Mouse (Mus musculus) ES-Bruce4 (cell line): ENCODE measurements around the gene Wdr46. TPM values are rescaled to one million over a fixed set of nuclear protein-coding genes. Genes with fewer than 3 reads are reported as not detected.
"Not testable (repeated sequence)": the region's sequence is repeated elsewhere in the genome, so short reads cannot be mapped to it uniquely, and the experiment has no call there.

Experiments
- H3K27ac ChIP-seq: 2 replicates; pipeline ENCODE4 v1.5.1; 2012; ENCODE audit warnings: low read length, inconsistent platforms; ENCODE audit not compliant: insufficient read depth
- H3K27me3 ChIP-seq: 2 replicates; pipeline ENCODE4 v1.6.1; 2012; ENCODE audit warnings: mild to moderate bottlenecking, low read length, inconsistent platforms; ENCODE audit not compliant: control insufficient read depth, poor library complexity, insufficient read depth, severe bottlenecking
- H3K36me3 ChIP-seq: 2 replicates; pipeline ENCODE4 v1.6.1; 2012; ENCODE audit warnings: inconsistent platforms, mild to moderate bottlenecking, low read length, moderate library complexity; ENCODE audit not compliant: control insufficient read depth, poor library complexity, insufficient read depth, severe bottlenecking
- H3K4me1 ChIP-seq: one replicate; pipeline ENCODE4 v1.8.1; 2011; ENCODE audit warnings: low read length; ENCODE audit not compliant: control insufficient read depth, insufficient read depth
- H3K4me3 ChIP-seq: 2 replicates; pipeline ENCODE4 v1.5.1; 2011; ENCODE audit warnings: low read depth, mild to moderate bottlenecking, low read length
- H3K9ac ChIP-seq: 2 replicates; pipeline ENCODE4 v1.6.1; 2012; ENCODE audit warnings: low read depth, mild to moderate bottlenecking, inconsistent platforms; ENCODE audit not compliant: poor library complexity, severe bottlenecking
- H3K9me3 ChIP-seq: replicated peaks from 2 replicates; pipeline ENCODE4 v1.6.1; 2012; ENCODE audit warnings: mild to moderate bottlenecking, low read length, inconsistent platforms; ENCODE audit not compliant: control insufficient read depth, poor library complexity, insufficient read depth, severe bottlenecking
- CTCF ChIP-seq: IDR thresholded peaks from one replicate; pipeline ENCODE4 v1.8.1; 2011; ENCODE audit warnings: low read depth, low read length
- EP300 ChIP-seq: IDR thresholded peaks from 2 replicates; pipeline ENCODE4 v1.6.1; 2011; ENCODE audit warnings: low read depth, low read length; ENCODE audit not compliant: insufficient read depth
- POLR2A ChIP-seq: IDR thresholded peaks from one replicate; pipeline ENCODE4 v1.8.1; 2011; ENCODE audit warnings: low read length; ENCODE audit not compliant: insufficient read depth
- polyA plus RNA-seq: library from polyadenylated mRNA; stranded (reverse); fragments of >200 nt; gene quantifications from 2 replicates; pipeline ENCODE4 v1.2.4, GENCODE M21; 2011; ENCODE audit warnings: low read depth; ENCODE audit not compliant: missing spikeins, insufficient read depth, insufficient read length

Wdr46 gene
- polyA plus RNA-seq, 1 experiment = 25.3 TPM

DNA sequence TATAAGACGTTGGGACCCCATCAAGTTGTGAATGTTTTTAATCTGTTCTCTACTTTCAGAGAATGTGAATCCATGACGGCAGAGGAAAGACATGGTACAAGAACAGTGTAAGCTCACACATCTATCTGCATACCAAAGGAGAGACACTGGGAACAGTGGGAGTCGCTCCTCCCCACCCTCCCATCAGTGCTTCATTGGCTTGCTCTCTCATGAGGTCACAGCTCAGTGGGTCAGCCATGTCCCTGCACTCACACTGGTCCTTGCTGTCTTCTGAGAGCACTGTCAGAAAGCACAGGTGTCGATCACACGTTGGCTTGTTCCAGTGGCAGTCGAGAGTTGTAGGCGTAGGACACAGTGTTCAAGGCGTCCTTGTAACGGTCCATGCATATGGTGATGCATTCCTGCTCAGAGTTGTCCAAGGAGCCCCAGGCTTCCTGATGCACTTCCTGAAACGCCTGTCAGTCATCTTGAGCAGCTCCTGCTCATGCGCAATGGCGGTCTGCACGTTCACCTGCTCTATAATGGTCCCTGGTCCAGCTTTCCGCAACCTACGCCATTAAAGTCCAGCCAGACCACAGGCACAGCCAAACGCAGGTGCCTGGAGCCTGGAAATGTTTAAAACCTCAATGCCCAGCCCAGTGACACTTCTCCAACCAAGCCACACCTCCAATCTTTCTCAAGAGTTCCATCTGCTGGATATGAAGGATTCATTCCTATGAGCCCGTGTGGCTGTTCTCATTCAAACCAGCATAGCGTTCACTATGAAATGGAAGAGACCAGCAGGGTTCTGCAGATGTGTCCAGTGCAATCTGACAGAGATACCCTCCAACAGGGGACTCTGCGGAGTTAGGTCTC, 39.9 kb downstream of the Wdr46 start:
- Histone ChIP-seq H3K36me3 (no peaks in the 10 kb centered on the region), H3K4me1 (peaks cover 7% of the 10 kb centered on the region), H3K27me3 (peaks cover 2% of the 10 kb centered on the region; the same call in 1 of the 2 replicates), H3K4me3 (peak overlapping the region; percentile 3; the same call in 1 of the 2 replicates), H3K9me3 (no peaks in the 10 kb centered on the region), H3K27ac (no peak overlapping the region), H3K9ac (no peak overlapping the region)
- TF ChIP-seq POLR2A = no peak
- TF ChIP-seq EP300 = 0 out of 2 replicates have a peak, but pooled peaks have one; percentile 57
- TF ChIP-seq CTCF = no peak

GRCm38 (mm10) chr17:33981192-33981909, 40.9 kb downstream of the Wdr46 start:
- H3K9me3 ChIP-seq, H3K36me3 ChIP-seq, H3K27me3 ChIP-seq, H3K4me1 ChIP-seq: not testable (repeated sequence)
- H3K9ac ChIP-seq = peak overlapping the region; percentile 50
- H3K4me3 ChIP-seq = peak overlapping the region; percentile 81
- TF ChIP-seq POLR2A (peak; percentile 59), EP300 (peak; percentile 82), CTCF (peak; percentile 64)
- H3K27ac ChIP-seq = peak overlapping the region; percentile 42

DNA sequence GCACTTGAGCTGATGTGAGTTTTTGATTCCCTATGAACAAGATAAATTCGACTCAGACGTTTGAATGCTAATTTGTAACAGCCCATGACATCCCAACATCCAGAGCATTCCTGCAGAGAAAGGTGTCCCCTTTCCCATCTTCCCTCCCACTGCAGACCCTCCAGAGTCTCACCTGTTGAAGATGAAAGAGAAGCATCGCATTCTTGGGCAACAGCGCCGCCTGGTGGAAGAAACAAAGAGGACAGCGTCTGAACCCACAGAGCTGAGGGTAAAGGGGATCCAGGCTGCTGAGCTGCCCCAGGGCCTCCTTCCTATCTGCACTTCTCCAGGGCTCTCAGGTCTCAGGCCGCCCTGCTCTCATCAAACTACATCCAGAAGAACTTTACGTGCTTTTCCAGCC, 41.7 kb downstream of the Wdr46 start:
- not testable (repeated sequence) for H3K27me3 ChIP-seq, H3K36me3 ChIP-seq, H3K27ac ChIP-seq, H3K9me3 ChIP-seq, H3K4me1 ChIP-seq, H3K9ac ChIP-seq
- 0 out of 2 replicates have a peak overlapping the region, but pooled peaks have one; percentile 13 for H3K4me3 ChIP-seq
- peak; percentile 58 for TF ChIP-seq CTCF

GRCm38 (mm10) chr17:33991788-33992664, 51.6 kb downstream of the Wdr46 start:
- no peaks in the 10 kb centered on the region for H3K9me3 ChIP-seq
- no peak overlapping the region for H3K27ac ChIP-seq
- H3K4me1 ChIP-seq = no peaks in the 10 kb centered on the region
- H3K27me3 ChIP-seq = no peaks in the 10 kb centered on the region
- H3K9ac ChIP-seq = peak overlapping the region; percentile 23; the same call in 1 of the 2 replicates
- peak overlapping the region; percentile 21; the same call in 1 of the 2 replicates for H3K4me3 ChIP-seq
- H3K36me3 ChIP-seq = no peaks in the 10 kb centered on the region
- no peak for TF ChIP-seq POLR2A
- peak; percentile 64 for TF ChIP-seq CTCF

- peaks cover 7% of the 10 kb centered on the region for H3K27me3 ChIP-seq
- no peaks in the 10 kb centered on the region for H3K4me1 ChIP-seq
- no peak overlapping the region for H3K27ac ChIP-seq
- H3K36me3 ChIP-seq = no peaks in the 10 kb centered on the region
- no peaks in the 10 kb centered on the region for H3K9me3 ChIP-seq
- TF ChIP-seq EP300 = no peak
- no peak for TF ChIP-seq POLR2A
- no peak for TF ChIP-seq CTCF
- no peak overlapping the region for H3K9ac ChIP-seq
- no peak overlapping the region for H3K4me3 ChIP-seq
These were observed 54.5 kb downstream of the Wdr46 start for GRCm38 (mm10) chr17:33994959-33995358.
